Mouse (Mus musculus): ENCODE measurements at regions not wholly inside any gene's neighbourhood (a gene's known extent, or its start where the extent isn't known, plus 50 kb on each side); places are given as distances from the start of the nearest gene placed in this dataset.

- Histone ChIP-seq H3K4me1 (ENCODE audit: control insufficient read depth, insufficient read depth, low read length) (no peaks in the 10 kb centered on the region), H3K9me3 (ENCODE audit: control insufficient read depth, low read length) (no peaks in the 10 kb centered on the region), H3K27ac (ENCODE audit: low read depth, low read length) (no peak overlapping the region), H3K4me3 (ENCODE audit: low read length) (no peak overlapping the region), H3K36me3 (ENCODE audit: control insufficient read depth, insufficient read depth, low read length) (no peaks in the 10 kb centered on the region), H3K27me3 (ENCODE audit: control insufficient read depth, insufficient read depth, low read length) (no peaks in the 10 kb centered on the region), H3K4me2 (replicated peaks; ENCODE audit: low read depth, low read length) (no peak overlapping the region), H3K9ac (ENCODE audit: low read depth, low read length) (no peak overlapping the region)
- WGBS, result 90% methylated on average over 3 of the region's 3 CpGs
- no peak for ATAC-seq (ENCODE audit: low FRiP score, low TSS enrichment)
These were observed 265.9 kb upstream of the Lyplal1 start for GRCm38 (mm10) chr1:186383006-186383405.

GRCm38 (mm10) chr1:186379938-186380847 lies 263.1 kb upstream of the Lyplal1 start:
- Histone ChIP-seq H3K27me3 (ENCODE audit: control insufficient read depth, insufficient read depth, low read length) (no peaks in the 10 kb centered on the region), H3K36me3 (ENCODE audit: control insufficient read depth, insufficient read depth, low read length) (no peaks in the 10 kb centered on the region), H3K4me3 (ENCODE audit: low read length) (no peak overlapping the region), H3K4me2 (replicated peaks; ENCODE audit: low read depth, low read length) (no peak overlapping the region), H3K9ac (ENCODE audit: low read depth, low read length) (no peak overlapping the region), H3K27ac (ENCODE audit: low read depth, low read length) (no peak overlapping the region), H3K9me3 (ENCODE audit: control insufficient read depth, low read length) (no peaks in the 10 kb centered on the region), H3K4me1 (ENCODE audit: control insufficient read depth, insufficient read depth, low read length) (no peaks in the 10 kb centered on the region)
- 0 out of 2 replicates have a peak, but pooled peaks have one; percentile 39 for ATAC-seq (ENCODE audit: low FRiP score, low TSS enrichment)
- 59% methylated on average over 10 of the region's 10 CpGs for WGBS

GRCm38 (mm10) chr1:186376906-186377623 lies 260.0 kb upstream of the Lyplal1 start:
- no peak for ATAC-seq (ENCODE audit: low FRiP score, low TSS enrichment)
- WGBS, result 85% methylated on average over 9 of the region's 9 CpGs
- no peaks in the 10 kb centered on the region for H3K36me3 ChIP-seq (ENCODE audit: control insufficient read depth, insufficient read depth, low read length)

GRCm38 (mm10) chr1:186374009-186374649 lies 257.0 kb upstream of the Lyplal1 start:
- H3K9ac ChIP-seq (ENCODE audit: low read depth, low read length), result no peak overlapping the region
- H3K36me3 ChIP-seq (ENCODE audit: control insufficient read depth, insufficient read depth, low read length), result no peaks in the 10 kb centered on the region
- no peak overlapping the region for H3K4me3 ChIP-seq (ENCODE audit: low read length)
- no peaks in the 10 kb centered on the region for H3K9me3 ChIP-seq (ENCODE audit: control insufficient read depth, low read length)
- ATAC-seq (ENCODE audit: low FRiP score, low TSS enrichment), result no peak
- WGBS, result 67% methylated on average over 9 of the region's 9 CpGs
- H3K4me1 ChIP-seq (ENCODE audit: control insufficient read depth, insufficient read depth, low read length), result no peaks in the 10 kb centered on the region
- no peak overlapping the region for H3K4me2 ChIP-seq (replicated peaks; ENCODE audit: low read depth, low read length)
- no peaks in the 10 kb centered on the region for H3K27me3 ChIP-seq (ENCODE audit: control insufficient read depth, insufficient read depth, low read length)
- no peak overlapping the region for H3K27ac ChIP-seq (ENCODE audit: low read depth, low read length)

More at GRCm38 (mm10) chr1:186376906-186377623, 260.0 kb upstream of the Lyplal1 start:
- no peak overlapping the region for H3K4me3 ChIP-seq (ENCODE audit: low read length)
- no peak overlapping the region for H3K27ac ChIP-seq (ENCODE audit: low read depth, low read length)
- H3K27me3 ChIP-seq (ENCODE audit: control insufficient read depth, insufficient read depth, low read length), result no peaks in the 10 kb centered on the region
- no peak overlapping the region for H3K4me2 ChIP-seq (replicated peaks; ENCODE audit: low read depth, low read length)
- no peak overlapping the region for H3K9ac ChIP-seq (ENCODE audit: low read depth, low read length)
- H3K9me3 ChIP-seq (ENCODE audit: control insufficient read depth, low read length), result no peaks in the 10 kb centered on the region
- H3K4me1 ChIP-seq (ENCODE audit: control insufficient read depth, insufficient read depth, low read length), result no peaks in the 10 kb centered on the region

- no peak overlapping the region for H3K27ac ChIP-seq (ENCODE audit: low read depth, low read length)
- WGBS, result 49% methylated on average over 4 of the region's 4 CpGs
- no peak for ATAC-seq (ENCODE audit: low FRiP score, low TSS enrichment)
These were observed 256.3 kb upstream of the Lyplal1 start for GRCm38 (mm10) chr1:186373386-186373785.

GRCm38 (mm10) chr1:186372770-186373353 lies 255.8 kb upstream of the Lyplal1 start:
- H3K9ac ChIP-seq (ENCODE audit: low read depth, low read length), result no peak overlapping the region
- 100% methylated on average over 2 of the region's 2 CpGs for WGBS
- no peaks in the 10 kb centered on the region for H3K4me1 ChIP-seq (ENCODE audit: control insufficient read depth, insufficient read depth, low read length)
- no peak overlapping the region for H3K27ac ChIP-seq (ENCODE audit: low read depth, low read length)
- H3K4me2 ChIP-seq (replicated peaks; ENCODE audit: low read depth, low read length), result no peak overlapping the region
- no peaks in the 10 kb centered on the region for H3K36me3 ChIP-seq (ENCODE audit: control insufficient read depth, insufficient read depth, low read length)
- no peak overlapping the region for H3K4me3 ChIP-seq (ENCODE audit: low read length)
- no peak for ATAC-seq (ENCODE audit: low FRiP score, low TSS enrichment)
- H3K27me3 ChIP-seq (ENCODE audit: control insufficient read depth, insufficient read depth, low read length), result no peaks in the 10 kb centered on the region
- H3K9me3 ChIP-seq (ENCODE audit: control insufficient read depth, low read length), result no peaks in the 10 kb centered on the region

More at GRCm38 (mm10) chr1:186373386-186373785, 256.3 kb upstream of the Lyplal1 start:
- Histone ChIP-seq H3K36me3 (ENCODE audit: control insufficient read depth, insufficient read depth, low read length) (no peaks in the 10 kb centered on the region), H3K9me3 (ENCODE audit: control insufficient read depth, low read length) (no peaks in the 10 kb centered on the region), H3K27me3 (ENCODE audit: control insufficient read depth, insufficient read depth, low read length) (no peaks in the 10 kb centered on the region), H3K4me1 (ENCODE audit: control insufficient read depth, insufficient read depth, low read length) (no peaks in the 10 kb centered on the region), H3K9ac (ENCODE audit: low read depth, low read length) (no peak overlapping the region), H3K4me3 (ENCODE audit: low read length) (no peak overlapping the region), H3K4me2 (replicated peaks; ENCODE audit: low read depth, low read length) (no peak overlapping the region)

GRCm38 (mm10) chr1:186363356-186363755 lies 246.2 kb upstream of the Lyplal1 start:
- Histone ChIP-seq H3K4me2 (replicated peaks; ENCODE audit: low read depth, low read length) (no peak overlapping the region), H3K4me3 (ENCODE audit: low read length) (no peak overlapping the region), H3K9me3 (ENCODE audit: control insufficient read depth, low read length) (no peaks in the 10 kb centered on the region), H3K4me1 (ENCODE audit: control insufficient read depth, insufficient read depth, low read length) (no peaks in the 10 kb centered on the region), H3K9ac (ENCODE audit: low read depth, low read length) (no peak overlapping the region), H3K27me3 (ENCODE audit: control insufficient read depth, insufficient read depth, low read length) (no peaks in the 10 kb centered on the region), H3K36me3 (ENCODE audit: control insufficient read depth, insufficient read depth, low read length) (no peaks in the 10 kb centered on the region), H3K27ac (ENCODE audit: low read depth, low read length) (no peak overlapping the region)
- no peak for ATAC-seq (ENCODE audit: low FRiP score, low TSS enrichment)
- WGBS, result 93% methylated on average over 4 of the region's 4 CpGs

- 18% methylated on average over 15 of the region's 15 CpGs for WGBS
- no peaks in the 10 kb centered on the region for H3K9me3 ChIP-seq (ENCODE audit: control insufficient read depth, low read length)
- no peak overlapping the region for H3K9ac ChIP-seq (ENCODE audit: low read depth, low read length)
- no peaks in the 10 kb centered on the region for H3K4me1 ChIP-seq (ENCODE audit: control insufficient read depth, insufficient read depth, low read length)
- H3K27ac ChIP-seq (ENCODE audit: low read depth, low read length), result no peak overlapping the region
- ATAC-seq (ENCODE audit: low FRiP score, low TSS enrichment), result no peak
- H3K27me3 ChIP-seq (ENCODE audit: control insufficient read depth, insufficient read depth, low read length), result no peaks in the 10 kb centered on the region
- no peaks in the 10 kb centered on the region for H3K36me3 ChIP-seq (ENCODE audit: control insufficient read depth, insufficient read depth, low read length)
- peak overlapping the region; percentile 13; the same call in 1 of the 2 replicates for H3K4me2 ChIP-seq (replicated peaks; ENCODE audit: low read depth, low read length)
- no peak overlapping the region for H3K4me3 ChIP-seq (ENCODE audit: low read length)
These were observed 241.0 kb upstream of the Lyplal1 start for GRCm38 (mm10) chr1:186358011-186358670.

All from kidney, embryonic 14.5 days (tissue).